Mouse (Mus musculus) layer of hippocampus, adult 2 months (tissue): ENCODE measurements around the gene Dexi. TPM values are rescaled to one million over a fixed set of nuclear protein-coding genes. Genes with fewer than 3 reads are reported as not detected.

Experiments used
- DNase-seq, 2 experiments: peaks; one replicate each; pipeline ENCODE4 v3.0.0; 2022; ENCODE audit warnings: low spot score in 2 of 2
- H3K27ac ChIP-seq: fragments of 200-600 bp; 2 replicates; pipeline ENCODE4 v1.8.1; 2022
- H3K4me3 ChIP-seq: fragments of 200-600 bp; 2 replicates; pipeline ENCODE4 v1.8.1; 2022; ENCODE audit warnings: mild to moderate bottlenecking
- CTCF ChIP-seq: fragments of 200-600 bp; conservative IDR thresholded peaks from 2 replicates; pipeline ENCODE4 v1.8.1; 2022; ENCODE audit warnings: antibody characterized with exemption, mild to moderate bottlenecking, moderate library complexity
- long read RNA-seq, 2 experiments: library from polyadenylated mRNA; stranded (forward); transcript quantifications; one replicate each; pipeline ENCODE4 v2.0.0; 2021; ENCODE audit warnings: borderline mapping rate in 2 of 2
- total RNA-seq, 2 experiments: library from RNA; stranded (reverse); gene quantifications; 2 replicates each; pipeline ENCODE4 v1.2.3; 2021

Gene Dexi
- 10 to 100 TPM; 61.8 to 63.1 TPM for total RNA-seq
- long read RNA-seq, experiment 1, transcript Dexi-201 (2 exons, 1,389 nt): major isoform, 42 of 51 reads
- long read RNA-seq, experiment 1, partial matches to known transcripts: 4 of 51 reads
- long read RNA-seq, experiment 1, other reads (novel, unspliced or antisense): 5 of 51 reads
- long read RNA-seq, experiment 2, transcript Dexi-201 (2 exons, 1,389 nt): major isoform, 63 of 78 reads
- long read RNA-seq, experiment 2, partial matches to known transcripts: 2 of 78 reads
- long read RNA-seq, experiment 2, other reads (novel, unspliced or antisense): 13 of 78 reads

GRCm38 (mm10) chr16:10542698-10543365 lies at the start of gene Dexi:
Gene Dexi, minus strand, starts transcription at chr16:10543054.
- TF ChIP-seq CTCF: peak; percentile 35; the same call in 1 of the 2 replicates
- H3K27ac ChIP-seq: peak within 1 kb of the TSS; percentile 95
- peak within 1 kb of the TSS; percentile 83 for H3K4me3 ChIP-seq
- DNase-seq: peak; percentile 94 to 98

- peak; percentile 74 for TF ChIP-seq CTCF
- DNase-seq: peak; percentile 33 to 36
- Histone ChIP-seq H3K4me3 (no peak overlapping the region), H3K27ac (no peak overlapping the region)
Observed at GRCm38 (mm10) chr16:10586546-10586945, 43.7 kb upstream of the Dexi start.

- DNase-seq: no peak
- Histone ChIP-seq H3K4me3 (no peak overlapping the region), H3K27ac (no peak overlapping the region)
- no peak for TF ChIP-seq CTCF
Observed at GRCm38 (mm10) chr16:10585165-10585564, 42.3 kb upstream of the Dexi start.

GRCm38 (mm10) chr16:10581234-10581898 lies 38.5 kb upstream of the Dexi start:
- no peak for DNase-seq
- Histone ChIP-seq H3K4me3 (no peak overlapping the region), H3K27ac (no peak overlapping the region)
- TF ChIP-seq CTCF: no peak

- Histone ChIP-seq H3K4me3 (no peak overlapping the region), H3K27ac (no peak overlapping the region)
- no peak for TF ChIP-seq CTCF
- DNase-seq: no peak
Observed at GRCm38 (mm10) chr16:10578376-10578775, 35.5 kb upstream of the Dexi start.

GRCm38 (mm10) chr16:10577548-10577947 lies 34.7 kb upstream of the Dexi start:
- DNase-seq: no peak
- Histone ChIP-seq H3K4me3 (no peak overlapping the region), H3K27ac (no peak overlapping the region)
- TF ChIP-seq CTCF: no peak

GRCm38 (mm10) chr16:10575915-10576314 lies 33.1 kb upstream of the Dexi start:
- DNase-seq: no peak
- no peak overlapping the region for H3K27ac ChIP-seq
- no peak for TF ChIP-seq CTCF
- H3K4me3 ChIP-seq: no peak overlapping the region

GRCm38 (mm10) chr16:10574936-10575335 lies 32.1 kb upstream of the Dexi start:
- no peak for DNase-seq
- no peak for TF ChIP-seq CTCF
- no peak overlapping the region for H3K4me3 ChIP-seq
- H3K27ac ChIP-seq: peak overlapping the region; percentile 11

- Histone ChIP-seq H3K27ac (no peak overlapping the region), H3K4me3 (no peak overlapping the region)
- no peak for DNase-seq
- TF ChIP-seq CTCF: peak; percentile 78
Observed at GRCm38 (mm10) chr16:10571820-10572219, 29.0 kb upstream of the Dexi start.

GRCm38 (mm10) chr16:10570708-10571107 lies 27.9 kb upstream of the Dexi start:
- TF ChIP-seq CTCF: peak; percentile 81
- DNase-seq: peak; percentile 52 to 73
- no peak overlapping the region for H3K4me3 ChIP-seq

GRCm38 (mm10) chr16:10569809-10570395 lies 27.0 kb upstream of the Dexi start:
- DNase-seq: no peak
- Histone ChIP-seq H3K27ac (no peak overlapping the region), H3K4me3 (no peak overlapping the region)
- TF ChIP-seq CTCF: no peak

More at GRCm38 (mm10) chr16:10570708-10571107, 27.9 kb upstream of the Dexi start:
- 0 out of 2 replicates have a peak overlapping the region, but pooled peaks have one; percentile 36 for H3K27ac ChIP-seq

- H3K27ac ChIP-seq: no peak overlapping the region
- no peak for DNase-seq
- TF ChIP-seq CTCF: no peak
- H3K4me3 ChIP-seq: no peak overlapping the region
Observed at GRCm38 (mm10) chr16:10567153-10567552, 24.3 kb upstream of the Dexi start.
